Mouse (Mus musculus): ENCODE data around the gene Ikbke.

DNA sequence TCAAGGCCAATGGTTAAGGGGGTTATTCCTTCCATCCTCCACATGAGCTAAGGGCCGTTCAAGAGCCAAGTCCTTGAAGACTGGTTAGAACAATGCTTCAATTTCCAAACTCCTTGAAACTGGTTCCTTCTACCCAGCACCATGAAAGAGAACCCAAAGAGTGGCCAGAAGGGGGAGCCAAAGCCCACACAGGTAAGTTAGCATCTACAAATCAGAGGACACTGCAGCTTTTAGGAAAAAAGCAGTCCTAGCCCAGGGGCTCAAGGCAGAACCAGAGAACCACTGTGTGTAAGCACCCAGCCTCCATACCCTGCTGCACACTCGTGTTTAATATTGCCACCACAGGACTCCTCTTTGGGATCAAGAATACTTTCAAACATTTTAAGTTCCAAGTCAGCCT, 11.2 kb upstream of the Ikbke start:
- TF ChIP-seq CHD2 (IDR thresholded peaks at IDR 0.05; ENCODE audit: low read depth, low read length) (no peak), MAFK (IDR thresholded peaks at IDR 0.05; ENCODE audit: insufficient read depth, low read depth, low read length) (no peak), HCFC1 (IDR thresholded peaks at IDR 0.05; ENCODE audit: borderline replicate concordance, insufficient read depth, low read length) (no peak), ZNF384 (IDR thresholded peaks at IDR 0.05; ENCODE audit: low read depth, low read length) (no peak)
